Mouse (Mus musculus): Measurements from ENCODE around the gene Otop3. TPM values are rescaled to one million over a fixed set of nuclear protein-coding genes. Genes with fewer than 3 reads are reported as not detected.

Gene Otop3
- polyA plus RNA-seq (2012; rRNA removed) = not detected in 2 replicates

DNA sequence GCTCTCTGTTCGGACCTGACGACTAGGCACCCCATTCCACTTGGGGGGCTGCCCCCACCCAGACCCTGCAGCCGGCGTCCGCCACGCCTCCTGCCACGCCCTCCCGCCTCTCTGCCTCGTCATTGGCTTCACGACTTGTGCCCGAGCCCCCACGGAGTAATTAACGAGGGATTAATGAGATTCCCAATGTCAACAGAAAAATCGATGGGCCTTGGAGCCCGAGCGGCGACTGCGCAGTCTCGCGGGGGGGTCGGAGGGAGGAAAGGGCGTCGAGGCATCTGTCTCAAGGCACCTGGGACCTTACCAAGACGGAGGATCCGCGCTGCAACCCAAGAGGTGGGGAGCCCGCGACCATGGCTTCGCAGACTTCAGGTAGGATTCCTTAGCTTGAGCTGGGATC is at the start of gene Otop3:
Otop3 (plus strand) TSS at position 201 of the 400 bp plus-strand sequence.

DNA sequence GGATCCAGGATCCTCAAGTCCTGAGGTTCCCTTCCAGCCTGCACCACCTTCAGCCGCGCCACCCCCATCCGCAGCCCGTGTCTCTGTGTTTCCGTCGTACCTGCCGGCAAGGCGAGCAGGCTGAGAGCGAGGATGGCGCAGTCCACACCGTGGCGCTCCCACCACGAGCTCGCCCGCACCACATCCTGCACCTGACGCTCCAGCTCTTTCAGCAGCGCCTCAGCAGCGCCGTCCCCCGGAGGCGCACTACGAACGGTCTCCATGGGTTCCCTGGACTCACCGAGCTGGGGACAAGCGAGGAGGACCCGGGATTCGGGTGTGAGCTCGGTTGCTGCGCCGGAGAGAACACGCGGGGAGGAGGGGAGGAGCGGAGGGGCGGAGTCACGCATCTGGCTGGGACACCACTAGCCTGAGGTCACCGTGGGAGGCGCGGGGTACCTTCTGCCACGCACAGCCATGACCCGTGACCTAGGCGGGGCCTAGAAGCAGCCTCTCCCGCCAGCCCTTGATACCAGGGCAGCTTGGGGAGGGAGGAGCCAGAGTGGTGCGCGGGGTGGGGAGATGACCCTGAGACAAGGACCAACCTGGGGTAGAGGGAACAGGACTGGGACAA is 37.2 kb upstream of the Otop3 start, which contains the start of gene Fads6:
Fads6 (minus strand) TSS at position 450 of the 613 bp plus-strand sequence.

DNA sequence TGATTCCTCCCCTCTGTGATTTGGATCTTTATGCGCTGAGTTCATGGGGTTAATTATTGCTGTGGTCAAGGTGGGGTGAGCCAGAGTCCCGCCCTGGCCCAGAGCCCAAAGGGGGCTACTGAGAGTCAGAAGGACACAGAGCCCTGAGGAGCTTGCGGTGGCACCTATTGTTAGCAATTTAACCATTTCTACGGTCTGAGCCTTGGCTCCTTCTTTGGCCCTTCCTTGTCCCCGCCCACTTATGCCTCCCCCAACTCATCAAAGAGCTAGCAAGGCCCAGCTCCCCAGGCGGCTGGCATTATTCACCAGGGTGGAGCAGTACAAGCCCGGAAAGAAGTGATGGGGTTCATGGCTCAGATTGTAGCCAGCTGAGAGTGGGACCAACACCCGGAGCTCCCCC is 27.7 kb upstream of the Otop3 start, which contains the start of gene Otop2:
Otop2 (plus strand) TSS at position 301 of the 400 bp plus-strand sequence.

GRCm38 (mm10) chr11:115321906-115322693 is 12.4 kb upstream of the Otop3 start, which contains the start of gene Ush1g:
Gene Ush1g (minus strand): TSS chr11:115322041.

DNA sequence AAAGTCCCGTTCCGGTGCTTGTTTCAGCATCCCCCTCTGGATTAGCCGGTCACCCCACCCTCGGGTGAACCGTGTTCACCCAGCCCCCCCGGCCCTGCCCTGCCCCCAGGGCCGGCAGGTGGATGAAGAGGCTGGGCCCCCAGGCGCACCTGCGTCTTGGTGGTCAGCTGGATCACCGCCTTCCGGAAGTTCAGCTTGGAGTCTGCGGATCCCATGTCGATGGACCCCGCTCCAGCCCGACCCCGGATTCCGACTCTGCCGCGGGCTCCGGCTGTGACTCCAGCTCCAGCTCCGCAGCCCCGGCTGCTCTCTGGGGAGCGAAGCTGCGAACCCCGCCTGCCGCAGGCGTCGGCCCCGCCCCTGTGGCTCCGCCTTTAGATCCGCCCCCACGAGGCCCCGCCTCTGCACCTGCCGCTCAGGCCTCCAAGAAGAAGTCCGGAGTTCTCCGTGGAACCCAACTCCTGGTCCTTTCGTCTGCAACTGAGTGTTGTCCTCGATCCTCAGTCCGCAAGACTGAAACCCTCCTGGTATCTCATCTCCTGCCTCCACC is 32.9 kb downstream of the Otop3 start, which contains the start of gene Hid1:
Hid1 (minus strand) TSS at position 362 of the 550 bp plus-strand sequence.

GRCm38 (mm10) chr11:115381743-115382539 is 47.4 kb downstream of the Otop3 start, which contains the start of gene Cdr2l:
Gene Cdr2l (plus strand): TSS chr11:115381916.

Other genes with a start within 250 kb of the Otop3 start
- gene Rab37, start 243.3 kb upstream of the Otop3 start, polyA plus RNA-seq (2012; rRNA removed) = 2.2 and 2.3 TPM in 2 replicates
- gene Cd300lf, start 200.7 kb upstream of the Otop3 start, polyA plus RNA-seq (2012; rRNA removed) = 13.1 and 17.7 TPM in 2 replicates
- gene Slc9a3r1, start 171.4 kb upstream of the Otop3 start, polyA plus RNA-seq (2012; rRNA removed) = 53.4 and 55.4 TPM in 2 replicates
- gene Tmem104, start 147.2 kb upstream of the Otop3 start, polyA plus RNA-seq (2012; rRNA removed) = 1.8 and 2.1 TPM in 2 replicates
- 12.4 and 14.7 TPM in 2 replicates for gene Nat9, start 146.9 kb upstream of the Otop3 start, polyA plus RNA-seq (2012; rRNA removed)
- gene Grin2c, start 67.5 kb upstream of the Otop3 start, polyA plus RNA-seq (2012; rRNA removed) = 0.14 and 0.21 TPM in 2 replicates
- 14.1 and 14.7 TPM in 2 replicates for gene Fdxr, start 57.7 kb upstream of the Otop3 start, polyA plus RNA-seq (2012; rRNA removed)
- gene Fads6, start 37.1 kb upstream of the Otop3 start, polyA plus RNA-seq (2012; rRNA removed) = 14.5 and 16.9 TPM in 2 replicates
- 0.05 and 0.07 TPM in 2 replicates for gene Otop2, start 27.6 kb upstream of the Otop3 start, polyA plus RNA-seq (2012; rRNA removed)
- 0.10 and 0.12 TPM in 2 replicates for gene Ush1g, start 12.7 kb upstream of the Otop3 start, polyA plus RNA-seq (2012; rRNA removed)
- 1.3 TPM in 2 replicates for gene Hid1, start 33.0 kb downstream of the Otop3 start, polyA plus RNA-seq (2012; rRNA removed)
- gene Cdr2l, start 47.2 kb downstream of the Otop3 start, polyA plus RNA-seq (2012; rRNA removed) = 2.1 and 2.4 TPM in 2 replicates
- 36.1 and 39.1 TPM in 2 replicates for gene Mrpl58, start 69.0 kb downstream of the Otop3 start, polyA plus RNA-seq (2012; rRNA removed)
- gene Atp5h, start 85.2 kb downstream of the Otop3 start, polyA plus RNA-seq (2012; rRNA removed) = 331 and 347 TPM in 2 replicates
- gene Kctd2, start 85.4 kb downstream of the Otop3 start, polyA plus RNA-seq (2012; rRNA removed) = 8.1 and 9.0 TPM in 2 replicates
- gene Trim80, start 105.8 kb downstream of the Otop3 start, polyA plus RNA-seq (2012; rRNA removed) = 0.61 and 0.77 TPM in 2 replicates
- gene Slc16a5, start 127.7 kb downstream of the Otop3 start, polyA plus RNA-seq (2012; rRNA removed) = 2.1 TPM in 2 replicates
- 2.9 and 3.0 TPM in 2 replicates for gene Armc7, start 140.9 kb downstream of the Otop3 start, polyA plus RNA-seq (2012; rRNA removed)
- 24.7 and 29.0 TPM in 2 replicates for gene Nt5c, start 157.1 kb downstream of the Otop3 start, polyA plus RNA-seq (2012; rRNA removed)
- 89.7 and 90.7 TPM in 2 replicates for gene Jpt1, start 179.7 kb downstream of the Otop3 start, polyA plus RNA-seq (2012; rRNA removed)
- 133 and 136 TPM in 2 replicates for gene Sumo2, start 201.5 kb downstream of the Otop3 start, polyA plus RNA-seq (2012; rRNA removed)
- gene Nup85, start 229.7 kb downstream of the Otop3 start, polyA plus RNA-seq (2012; rRNA removed) = 52.3 and 55.6 TPM in 2 replicates